Mouse (Mus musculus): ENCODE results near the gene Tmem183a. TPM values are rescaled to one million over a fixed set of nuclear protein-coding genes. Genes with fewer than 3 reads are reported as not detected.

Tmem183a gene
- polyA plus RNA-seq, 1 experiment from 2014 or later, result 90.6 TPM

DNA sequence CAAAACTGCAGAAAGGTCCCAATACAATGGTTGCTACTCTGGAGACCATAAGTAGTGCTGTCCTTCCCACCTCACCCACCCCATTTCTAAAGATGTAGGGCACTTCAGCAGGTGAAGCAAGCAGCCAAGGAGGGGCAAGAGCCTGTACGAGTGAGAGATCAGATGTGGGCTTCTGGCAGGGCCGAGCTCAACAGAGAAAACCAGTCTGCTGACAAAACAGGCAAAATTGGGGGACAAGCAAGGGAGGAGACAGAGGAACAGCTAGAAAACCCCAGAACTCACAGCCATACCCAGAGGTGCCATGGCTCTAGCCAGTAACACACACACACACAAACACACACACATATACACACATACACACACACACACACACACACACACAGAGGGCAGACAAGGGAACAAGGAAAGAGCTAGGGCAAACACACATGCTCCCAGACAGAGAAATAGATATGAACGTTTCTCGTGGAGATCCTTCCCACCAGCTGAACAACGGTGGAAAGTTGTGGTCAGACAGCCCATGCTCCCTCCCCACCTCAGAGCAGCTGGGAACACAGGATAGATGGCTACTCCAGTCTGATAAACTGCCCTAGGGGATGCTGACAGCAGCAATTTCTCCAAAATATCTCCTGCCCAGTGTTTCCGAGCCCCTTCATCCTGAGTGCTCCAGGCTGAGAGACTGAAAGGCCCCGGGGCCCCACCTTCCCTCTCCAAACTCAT is 27.5 kb downstream of the Tmem183a start:
- H3K9ac ChIP-seq, result no peak overlapping the region
- no peak overlapping the region for H3K27ac ChIP-seq
- peaks cover 8% of the 10 kb centered on the region; the same call in 1 of the 2 replicates for H3K4me1 ChIP-seq
- no peak for ATAC-seq (ENCODE audit: insufficient read depth, low FRiP score, low read depth)
- no peak overlapping the region for H3K4me3 ChIP-seq (replicated peaks)
- 61% methylated on average over 7 of the region's 7 CpGs for WGBS
- H3K4me2 ChIP-seq, result no peak overlapping the region
- no peaks in the 10 kb centered on the region for H3K27me3 ChIP-seq (replicated peaks)
- H3K36me3 ChIP-seq, result no peaks in the 10 kb centered on the region
- no peaks in the 10 kb centered on the region for H3K9me3 ChIP-seq

DNA sequence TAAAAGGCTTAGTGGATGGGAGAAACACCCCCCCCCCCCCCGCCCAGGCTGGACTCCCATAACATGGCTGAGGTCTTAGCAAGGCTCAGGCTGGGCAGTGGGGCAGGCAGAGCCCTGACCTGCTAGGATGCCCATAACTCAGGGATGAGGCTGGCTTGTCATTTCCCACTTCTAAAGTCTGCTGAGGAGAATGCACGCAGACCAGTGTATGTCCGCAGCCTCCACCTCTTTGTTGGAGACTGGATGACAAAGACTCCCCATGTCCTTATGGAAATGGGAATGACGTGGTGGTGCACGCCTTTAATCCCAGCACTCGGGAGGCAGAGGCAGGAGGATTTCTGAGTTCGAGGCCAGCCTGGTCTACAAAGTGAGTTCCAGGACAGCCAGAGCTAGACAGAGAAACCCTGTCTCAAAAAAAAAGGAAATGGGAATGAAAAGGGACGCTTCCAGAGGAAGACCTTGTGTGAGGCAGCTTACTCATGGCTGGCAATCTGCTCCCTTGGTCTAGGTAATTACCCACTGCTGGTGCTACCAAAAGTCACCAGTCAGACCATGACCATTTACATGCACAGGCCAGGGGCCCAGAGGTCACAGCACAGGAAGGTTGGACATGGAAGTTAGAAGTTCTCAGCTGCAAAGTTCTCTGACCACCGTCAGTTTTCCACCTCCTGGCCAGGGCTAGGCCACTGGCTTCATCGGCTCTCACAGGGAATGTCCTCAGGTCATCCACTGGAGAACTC is 28.2 kb downstream of the Tmem183a start:
- H3K27ac ChIP-seq, result no peak overlapping the region
- no peak overlapping the region for H3K4me3 ChIP-seq (replicated peaks)
- H3K9me3 ChIP-seq, result no peaks in the 10 kb centered on the region
- WGBS, result 81% methylated on average over 10 of the region's 10 CpGs
- H3K9ac ChIP-seq, result no peak overlapping the region
- ATAC-seq (ENCODE audit: insufficient read depth, low FRiP score, low read depth), result no peak
- H3K36me3 ChIP-seq, result no peaks in the 10 kb centered on the region
- no peaks in the 10 kb centered on the region for H3K27me3 ChIP-seq (replicated peaks)
- H3K4me2 ChIP-seq, result no peak overlapping the region
- H3K4me1 ChIP-seq, result peaks cover 8% of the 10 kb centered on the region; the same call in 1 of the 2 replicates

DNA sequence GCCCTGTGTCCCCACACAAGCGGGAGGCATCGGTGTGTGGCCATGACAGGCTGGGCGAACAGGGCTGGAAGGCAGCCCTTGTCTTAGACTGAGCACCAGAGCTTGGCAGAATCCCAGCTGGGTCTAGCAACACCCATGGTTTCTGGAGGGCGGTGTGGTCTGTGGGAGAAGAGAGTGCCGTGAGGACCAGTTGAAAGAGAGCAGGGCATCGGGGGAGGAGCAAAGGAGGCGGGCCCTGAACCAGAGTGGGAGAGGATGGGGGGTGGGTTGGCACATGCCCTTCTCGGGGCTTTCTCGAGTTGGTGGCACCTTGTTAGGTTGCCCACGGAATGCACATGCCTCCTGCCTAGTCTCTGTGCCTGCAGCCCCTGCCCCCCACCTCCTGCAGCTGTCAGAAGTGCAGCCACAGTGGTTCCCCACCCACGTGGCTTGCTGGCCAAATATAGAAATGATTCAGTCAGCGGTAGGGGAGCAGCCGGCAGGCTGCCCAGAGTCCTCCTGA is 29.0 kb downstream of the Tmem183a start, which contains the start of gene Ppfia4:
Ppfia4 (minus strand) TSS at position 159 of the 502 bp plus-strand sequence.
- 42% methylated on average over 13 of the region's 13 CpGs for WGBS
- peaks cover 8% of the 10 kb centered on the region; the same call in 1 of the 2 replicates for H3K4me1 ChIP-seq
- H3K36me3 ChIP-seq, result no peaks in the 10 kb centered on the region
- no peak within 1 kb of the TSS for H3K4me3 ChIP-seq (replicated peaks)
- H3K4me2 ChIP-seq, result peak within 1 kb of the TSS; percentile 32
- H3K9me3 ChIP-seq, result no peaks in the 10 kb centered on the region
- ATAC-seq (ENCODE audit: insufficient read depth, low FRiP score, low read depth), result peak; percentile 72
- H3K27me3 ChIP-seq (replicated peaks), result no peaks in the 10 kb centered on the region
- no peak within 1 kb of the TSS for H3K9ac ChIP-seq
- H3K27ac ChIP-seq, result no peak within 1 kb of the TSS

DNA sequence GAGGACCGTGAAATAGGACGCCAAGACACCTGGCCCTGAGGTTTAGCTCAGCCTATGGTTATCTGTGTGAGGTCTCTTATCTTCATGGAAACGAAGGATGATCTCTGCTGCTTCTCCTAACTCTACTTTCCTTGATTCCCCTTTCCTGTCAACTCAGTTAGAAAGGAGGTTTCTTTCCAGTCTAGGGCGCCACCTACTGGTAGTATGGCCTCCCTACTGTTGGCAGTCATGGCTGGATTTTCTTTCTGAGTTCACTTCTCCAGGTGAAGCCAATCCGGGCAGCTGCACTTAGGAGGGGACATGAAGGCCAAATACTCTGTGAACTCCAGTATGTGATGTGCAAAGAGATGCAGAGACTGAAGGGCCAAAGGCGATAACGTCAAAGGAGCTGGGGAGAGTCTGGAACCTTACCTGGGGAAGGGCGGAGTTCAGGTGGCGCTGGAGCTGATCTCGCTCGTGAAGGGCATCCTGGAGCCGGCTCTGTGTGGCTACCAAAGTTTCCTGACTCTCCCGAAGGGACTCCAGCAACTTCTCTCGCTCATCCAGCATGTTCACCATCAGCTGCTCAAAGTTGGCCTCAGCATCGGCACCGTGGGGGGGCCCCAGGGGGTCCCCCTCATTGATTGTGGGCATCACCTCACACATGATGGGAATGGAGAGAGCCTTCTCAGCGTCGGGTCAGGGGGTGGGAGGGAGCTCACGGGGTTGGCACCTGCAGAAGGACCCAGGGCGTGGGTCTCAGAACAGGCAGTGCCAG is 29.7 kb downstream of the Tmem183a start:
- H3K9me3 ChIP-seq, result no peaks in the 10 kb centered on the region
- no peaks in the 10 kb centered on the region for H3K36me3 ChIP-seq
- no peak; the same call in 1 of the 2 replicates for ATAC-seq (ENCODE audit: insufficient read depth, low FRiP score, low read depth)
- peaks cover 8% of the 10 kb centered on the region; the same call in 1 of the 2 replicates for H3K4me1 ChIP-seq
- H3K27ac ChIP-seq, result no peak overlapping the region
- H3K27me3 ChIP-seq (replicated peaks), result no peaks in the 10 kb centered on the region
- no peak overlapping the region for H3K4me3 ChIP-seq (replicated peaks)
- WGBS, result 54% methylated on average over 20 of the region's 20 CpGs
- H3K4me2 ChIP-seq, result peak overlapping the region; percentile 32; the same call in 1 of the 2 replicates
- H3K9ac ChIP-seq, result no peak overlapping the region

DNA sequence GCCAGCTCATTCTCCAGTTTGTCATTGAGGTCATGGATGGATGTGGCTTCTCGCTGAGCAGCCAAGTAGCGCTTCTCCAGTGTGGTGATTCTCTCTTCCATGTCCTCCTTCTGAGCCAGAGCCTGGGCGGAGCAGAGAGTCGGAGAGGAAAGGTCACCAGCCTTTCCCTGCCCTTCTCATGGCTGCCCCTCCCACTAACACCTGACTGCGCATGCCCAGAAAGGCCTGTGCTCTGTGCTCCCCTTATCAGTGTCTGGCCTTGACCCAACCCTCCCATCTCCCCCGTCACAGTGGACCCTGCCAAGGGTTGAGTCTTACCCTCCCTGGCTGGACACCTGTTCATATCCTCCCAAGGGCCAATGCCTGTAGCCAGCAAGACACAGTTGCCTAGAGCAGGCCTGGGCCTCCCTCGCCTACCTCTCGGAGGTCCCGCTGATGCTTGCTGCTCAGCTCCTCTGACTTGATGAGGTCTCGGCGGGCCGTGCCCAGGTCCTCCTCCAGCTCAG is 34.9 kb downstream of the Tmem183a start:
- H3K27ac ChIP-seq, result no peak overlapping the region
- no peak overlapping the region for H3K9ac ChIP-seq
- no peak overlapping the region for H3K4me3 ChIP-seq (replicated peaks)
- ATAC-seq (ENCODE audit: insufficient read depth, low FRiP score, low read depth), result no peak
- H3K9me3 ChIP-seq, result no peaks in the 10 kb centered on the region
- no peak overlapping the region for H3K4me2 ChIP-seq
- no peaks in the 10 kb centered on the region for H3K27me3 ChIP-seq (replicated peaks)
- WGBS, result 84% methylated on average over 12 of the region's 12 CpGs
- H3K4me1 ChIP-seq, result no peaks in the 10 kb centered on the region
- no peaks in the 10 kb centered on the region for H3K36me3 ChIP-seq

DNA sequence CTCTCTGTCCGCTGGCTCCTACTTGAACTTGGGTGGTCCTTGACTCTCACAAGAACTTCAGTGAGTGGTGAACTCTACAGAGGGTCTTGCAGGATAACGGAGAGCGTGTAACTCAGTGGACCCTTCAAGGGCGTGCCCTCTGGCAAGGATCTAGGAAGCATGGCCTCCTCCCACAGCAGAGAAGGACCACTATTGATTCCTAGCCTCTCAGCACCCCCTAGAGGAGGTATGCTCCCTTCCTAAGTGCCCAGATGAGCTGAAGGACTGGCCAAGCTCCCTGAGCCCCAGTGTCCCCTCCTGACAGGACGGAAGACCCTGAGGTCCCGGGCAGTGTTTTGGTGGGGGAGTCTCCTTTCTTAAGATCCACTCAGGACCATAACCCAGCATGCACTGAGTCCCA is 39.2 kb downstream of the Tmem183a start:
- Histone ChIP-seq H3K4me2 (no peak overlapping the region), H3K4me3 (replicated peaks) (no peak overlapping the region), H3K4me1 (peaks cover 5% of the 10 kb centered on the region; the same call in 1 of the 2 replicates), H3K27me3 (replicated peaks) (no peaks in the 10 kb centered on the region), H3K27ac (no peak overlapping the region), H3K9me3 (no peaks in the 10 kb centered on the region), H3K9ac (no peak overlapping the region), H3K36me3 (no peaks in the 10 kb centered on the region)
- no peak for ATAC-seq (ENCODE audit: insufficient read depth, low FRiP score, low read depth)
- WGBS, result 82% methylated on average over 6 of the region's 6 CpGs

DNA sequence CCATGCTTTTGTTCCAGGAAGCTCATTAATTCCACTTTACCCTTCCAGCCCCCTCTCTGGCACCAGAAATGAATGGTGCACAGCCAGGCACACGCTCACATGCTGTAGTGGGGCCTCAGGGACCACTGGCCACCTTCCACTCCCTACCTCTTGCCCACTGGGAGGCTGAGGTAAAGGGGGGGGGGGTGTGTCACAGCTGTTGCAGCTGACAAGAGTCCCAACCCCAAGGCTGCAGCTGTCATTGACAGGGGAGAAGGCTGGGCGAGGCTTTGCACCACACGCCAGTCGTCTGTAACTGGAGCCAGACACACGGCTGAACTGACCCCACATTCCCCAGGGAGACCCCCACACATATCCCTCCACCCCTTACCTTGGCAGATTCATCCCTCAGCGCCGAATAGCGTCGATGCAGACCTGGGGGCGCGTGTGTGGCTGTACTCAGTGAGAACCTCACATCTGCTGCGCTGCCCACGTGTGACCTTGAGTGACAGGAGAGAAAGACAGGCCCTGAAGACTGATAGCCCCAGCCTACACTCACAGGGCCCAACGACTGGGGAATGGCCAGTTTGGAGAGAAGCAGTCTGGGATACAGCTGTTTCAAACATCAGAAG is 41.0 kb downstream of the Tmem183a start:
- H3K27me3 ChIP-seq (replicated peaks), result no peaks in the 10 kb centered on the region
- H3K27ac ChIP-seq, result no peak overlapping the region
- H3K4me1 ChIP-seq, result peaks cover 5% of the 10 kb centered on the region; the same call in 1 of the 2 replicates
- no peak overlapping the region; the same call in 1 of the 2 replicates for H3K4me2 ChIP-seq
- no peaks in the 10 kb centered on the region for H3K36me3 ChIP-seq
- H3K4me3 ChIP-seq (replicated peaks), result no peak overlapping the region
- no peak overlapping the region for H3K9ac ChIP-seq
- 52% methylated on average over 14 of the region's 14 CpGs for WGBS
- no peak for ATAC-seq (ENCODE audit: insufficient read depth, low FRiP score, low read depth)
- H3K9me3 ChIP-seq, result no peaks in the 10 kb centered on the region

DNA sequence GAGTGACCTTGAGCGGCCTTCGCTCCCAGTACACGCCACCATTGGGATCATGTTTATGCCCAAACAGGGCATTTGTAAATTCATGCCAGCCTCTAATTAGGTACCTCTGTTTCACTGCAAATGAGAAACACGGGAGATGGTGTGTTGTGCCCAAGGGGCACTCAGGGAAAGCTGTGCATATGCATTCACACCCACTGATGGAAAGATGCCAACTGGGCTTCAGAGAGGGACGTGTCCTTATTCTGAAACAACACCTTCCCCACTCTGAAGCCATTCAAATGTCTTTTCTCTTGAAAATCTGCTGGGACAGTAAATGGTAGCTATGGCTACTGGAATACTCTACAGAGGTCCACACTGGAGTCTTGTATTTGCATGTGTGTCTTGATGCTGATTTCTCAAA is 43.5 kb downstream of the Tmem183a start:
- Histone ChIP-seq H3K27ac (no peak overlapping the region), H3K4me2 (no peak overlapping the region), H3K9me3 (no peaks in the 10 kb centered on the region), H3K4me1 (peaks cover 5% of the 10 kb centered on the region; the same call in 1 of the 2 replicates), H3K36me3 (no peaks in the 10 kb centered on the region), H3K9ac (no peak overlapping the region), H3K4me3 (replicated peaks) (no peak overlapping the region), H3K27me3 (replicated peaks) (no peaks in the 10 kb centered on the region)
- WGBS, result 82% methylated on average over 5 of the region's 5 CpGs
- no peak for ATAC-seq (ENCODE audit: insufficient read depth, low FRiP score, low read depth)

DNA sequence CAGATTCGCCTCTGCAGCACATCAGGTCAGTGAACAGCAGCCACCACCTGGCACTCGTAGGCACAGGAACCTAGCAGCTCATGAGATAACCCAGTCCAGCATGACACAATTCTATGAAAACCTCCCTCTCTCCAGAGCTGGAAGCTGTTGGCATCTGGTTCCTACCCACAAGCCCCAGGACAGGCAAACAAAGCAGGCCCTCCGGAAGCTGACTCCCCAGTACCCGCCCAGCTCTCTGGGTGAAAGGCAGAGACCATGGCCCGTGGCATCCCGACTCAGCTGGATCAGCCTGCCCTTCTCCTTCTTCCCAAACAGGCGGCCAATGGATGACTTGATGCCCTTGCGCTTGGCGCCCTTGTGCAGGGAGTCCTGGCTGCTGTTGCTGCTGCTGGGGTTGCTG is 45.4 kb downstream of the Tmem183a start:
- Histone ChIP-seq H3K9ac (no peak overlapping the region), H3K27me3 (replicated peaks) (no peaks in the 10 kb centered on the region), H3K4me2 (no peak overlapping the region), H3K9me3 (no peaks in the 10 kb centered on the region), H3K4me1 (peaks cover 5% of the 10 kb centered on the region; the same call in 1 of the 2 replicates), H3K36me3 (no peaks in the 10 kb centered on the region), H3K4me3 (replicated peaks) (no peak overlapping the region), H3K27ac (no peak overlapping the region)
- WGBS, result 81% methylated on average over 9 of the region's 9 CpGs
- no peak for ATAC-seq (ENCODE audit: insufficient read depth, low FRiP score, low read depth)

DNA sequence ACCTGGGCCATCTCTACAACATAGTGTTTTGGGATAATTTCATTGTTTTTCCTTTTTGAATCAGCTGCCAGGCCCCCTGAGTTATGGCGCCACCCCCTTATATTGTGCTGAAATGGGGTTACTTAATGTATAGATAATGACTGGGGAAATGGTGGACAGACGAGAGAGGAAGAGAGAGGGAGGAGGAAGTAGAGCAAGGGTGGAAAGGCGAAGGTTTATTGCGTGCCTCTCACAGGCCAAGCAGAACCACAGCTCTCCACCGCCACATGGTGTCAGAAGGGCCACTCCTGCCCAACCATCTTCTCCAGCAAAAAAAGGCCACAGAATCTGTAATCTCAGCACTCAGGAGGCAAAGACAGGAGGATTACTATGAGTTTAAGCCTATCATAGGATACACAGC is 46.6 kb downstream of the Tmem183a start:
- ATAC-seq (ENCODE audit: insufficient read depth, low FRiP score, low read depth), result no peak
- Histone ChIP-seq H3K4me2 (no peak overlapping the region), H3K4me3 (replicated peaks) (no peak overlapping the region), H3K27me3 (replicated peaks) (no peaks in the 10 kb centered on the region), H3K9me3 (no peaks in the 10 kb centered on the region), H3K4me1 (no peaks in the 10 kb centered on the region), H3K9ac (no peak overlapping the region), H3K36me3 (no peaks in the 10 kb centered on the region), H3K27ac (no peak overlapping the region)
- 84% methylated on average over 5 of the region's 5 CpGs for WGBS

DNA sequence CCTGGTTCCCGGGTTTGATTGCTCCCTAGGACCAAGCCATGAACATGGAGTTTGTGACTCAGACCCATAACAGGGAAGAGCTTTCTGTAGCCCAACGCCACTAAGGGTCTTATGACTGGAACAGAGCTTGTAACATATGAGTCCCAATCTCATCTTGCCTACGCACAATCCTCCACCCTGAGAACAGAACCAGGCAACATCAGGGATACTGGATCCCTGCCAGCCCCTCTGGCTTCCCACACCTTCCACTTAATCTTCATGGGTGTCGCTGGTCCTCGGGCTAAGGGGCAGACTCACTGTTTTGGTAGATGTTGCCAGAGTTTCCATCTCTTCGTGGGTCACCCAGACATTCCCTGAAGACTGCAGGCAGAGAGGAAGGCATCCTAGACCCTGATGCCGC is 50.0 kb downstream of the Tmem183a start:
- Histone ChIP-seq H3K9ac (no peak overlapping the region), H3K4me2 (no peak overlapping the region), H3K4me1 (no peaks in the 10 kb centered on the region), H3K36me3 (no peaks in the 10 kb centered on the region), H3K27ac (no peak overlapping the region), H3K9me3 (no peaks in the 10 kb centered on the region), H3K27me3 (replicated peaks) (no peaks in the 10 kb centered on the region), H3K4me3 (replicated peaks) (no peak overlapping the region)
- 83% methylated on average over 7 of the region's 7 CpGs for WGBS
- no peak for ATAC-seq (ENCODE audit: insufficient read depth, low FRiP score, low read depth)

All from stomach, embryonic 15.5 days (tissue).